Comparison of ENCODE assay signal across 16 mouse cellular contexts in genomic region chr1:164415347-164415751, GRCm38 (mm10). TPM values are rescaled to one million over a fixed set of nuclear protein-coding genes. Genes with fewer than 3 reads are reported as not detected.
A peak's percentile ranks its signal among the peaks of the same experiment; 100 is the strongest.
DNase-seq lines count a peak whose midpoint lies in the region; ATAC-seq and TF ChIP-seq lines count a peak whose summit lies in the region.
"Had no signal": no experiment of that assay in that cellular context is flagged by ENCODE, and none has a peak within 500 bp of the region (broad histone marks: within the 10 kb centered on the region; RNA-seq: fewer than 3 reads in every experiment).

No protein-coding gene starts in this region.

- H3K4me3 ChIP-seq in kidney, adult 2 months (ENCODE audit: insufficient read depth, low read depth, low read length), result no peak overlapping the region
- no peak overlapping the region for H3K4me3 ChIP-seq in liver, embryonic 15.5 days (replicated peaks)
- H3K4me3 ChIP-seq: embryonic facial prominence, embryonic 13.5 days; forebrain, embryonic 10.5 days; heart, embryonic 12.5 days; megakaryocyte, embryonic 14.5 days had no signal

- no peaks in the 10 kb centered on the region for H3K27me3 ChIP-seq in kidney, adult 2 months (replicated peaks; ENCODE audit: control insufficient read depth, insufficient read depth, low read length)
- H3K27me3 ChIP-seq in liver, embryonic 15.5 days, result no peaks in the 10 kb centered on the region
- H3K27me3 ChIP-seq: embryonic facial prominence, embryonic 13.5 days; heart, embryonic 12.5 days; megakaryocyte, embryonic 14.5 days had no signal

- H3K36me3 ChIP-seq in kidney, adult 2 months (ENCODE audit: control insufficient read depth, insufficient read depth, low read length), result no peaks in the 10 kb centered on the region
- no peaks in the 10 kb centered on the region for H3K36me3 ChIP-seq in liver, embryonic 15.5 days (replicated peaks)

- H3K9me3 ChIP-seq in liver, embryonic 15.5 days (replicated peaks), result no peaks in the 10 kb centered on the region
- H3K9me3 ChIP-seq: embryonic facial prominence, embryonic 13.5 days; forebrain, embryonic 10.5 days; heart, embryonic 12.5 days; megakaryocyte, embryonic 14.5 days had no signal

- H3K4me2 ChIP-seq in liver, embryonic 15.5 days, result no peak overlapping the region
- H3K4me2 ChIP-seq: embryonic facial prominence, embryonic 13.5 days; heart, embryonic 12.5 days had no signal

- no peak for TF ChIP-seq POLR2A in kidney, adult 2 months (IDR thresholded peaks at IDR 0.05; ENCODE audit: low read depth, low read length)

- H3K4me1 ChIP-seq in kidney, adult 2 months (ENCODE audit: control insufficient read depth, insufficient read depth, low read length), result peaks cover 36% of the 10 kb centered on the region
- 0 out of 2 replicates have a peak, but pooled peaks cover 2% of the 10 kb centered on the region for H3K4me1 ChIP-seq in liver, embryonic 15.5 days (replicated peaks)
- H3K4me1 ChIP-seq: embryonic facial prominence, embryonic 13.5 days had no signal

- peak overlapping the region; percentile 98 for H3K27ac ChIP-seq in kidney, adult 2 months (ENCODE audit: insufficient read depth, low read depth, low read length)
- H3K27ac ChIP-seq in liver, embryonic 15.5 days (replicated peaks), result peak overlapping the region; percentile 56; the same call in 1 of the 2 replicates
- H3K27ac ChIP-seq: embryonic facial prominence, embryonic 13.5 days; forebrain, embryonic 10.5 days had no signal

- no peak overlapping the region for H3K9ac ChIP-seq in liver, embryonic 15.5 days
- H3K9ac ChIP-seq: embryonic facial prominence, embryonic 13.5 days; heart, embryonic 12.5 days had no signal

- ATAC-seq in liver, embryonic 15.5 days (ENCODE audit: insufficient read depth), result peak; percentile 80
- ATAC-seq: CD4-positive, CD25-positive, alpha-beta regulatory T cell, adult 4 months; lung, postnatal 0 days had no signal

- no peak for TF ChIP-seq CTCF in kidney, adult 2 months (conservative IDR thresholded peaks at IDR 0.05; ENCODE audit: insufficient read depth, insufficient read length, low read depth, low read length)

- peak; percentile 95 for DNase-seq in kidney, adult 2 months
- peak; percentile 47 for DNase-seq in kidney, postnatal 10 days
- DNase-seq in frontal cortex, postnatal 10 days (ENCODE audit: low spot score in 2 of 2), result no peak
- no peak for DNase-seq in spleen, postnatal 10 days (ENCODE audit: low spot score in 2 of 2)
- no peak for DNase-seq in ovary, postnatal 10 days (ENCODE audit: low spot score)
- DNase-seq in heart, postnatal 4 days, result no peak
- DNase-seq: adrenal gland, adult 2 months; cerebellum, adult 2 months; gastrocnemius, postnatal 25 days had no signal

- 35% methylated on average over 2 of the region's 2 CpGs for WGBS in kidney, adult 2 months
- WGBS in liver, embryonic 15.5 days (ENCODE audit: insufficient replicate concordance), result 68% methylated on average over 2 of the region's 2 CpGs

RNA-seq across cellular contexts. Expression of gene Atp1b1, which starts 42.8 kb away (rescaled TPM):
- 945 and 1,094 TPM in 2 replicates for polyA plus RNA-seq in kidney, adult 2 months (2012; rRNA removed)
- polyA plus RNA-seq in liver, embryonic 15.5 days (2015; fragmentation: Nextera tagmentation; extraction: Ambion mirVana), result 13.5 and 15.7 TPM in 2 replicates
- 100 to 1,000 TPM; 423 to 424 TPM for total RNA-seq in heart, postnatal 4 days (2021)

Comparison
In these comparisons a context has a peak if more than half of its experiments do, and no peak if none do; other contexts are left out.
1. DNase-seq: peak in kidney, adult 2 months (single experiment) and kidney, postnatal 10 days (single experiment); none in frontal cortex, postnatal 10 days (0 of 2), spleen, postnatal 10 days (0 of 2), ovary, postnatal 10 days (single experiment) and heart, postnatal 4 days (single experiment).
2. RNA of gene Atp1b1, which starts 42.8 kb away (polyA plus RNA-seq): 945 to 1,094 TPM in kidney, adult 2 months; 13.5 to 15.7 TPM in liver, embryonic 15.5 days; every median in the first group is over 10 times any median in the second.